Mouse (Mus musculus): Measurements from ENCODE around the gene Sh2d1b1.
"Not testable (repeated sequence)": the region's sequence is repeated elsewhere in the genome, so short reads cannot be mapped to it uniquely, and the experiment has no call there.

DNA sequence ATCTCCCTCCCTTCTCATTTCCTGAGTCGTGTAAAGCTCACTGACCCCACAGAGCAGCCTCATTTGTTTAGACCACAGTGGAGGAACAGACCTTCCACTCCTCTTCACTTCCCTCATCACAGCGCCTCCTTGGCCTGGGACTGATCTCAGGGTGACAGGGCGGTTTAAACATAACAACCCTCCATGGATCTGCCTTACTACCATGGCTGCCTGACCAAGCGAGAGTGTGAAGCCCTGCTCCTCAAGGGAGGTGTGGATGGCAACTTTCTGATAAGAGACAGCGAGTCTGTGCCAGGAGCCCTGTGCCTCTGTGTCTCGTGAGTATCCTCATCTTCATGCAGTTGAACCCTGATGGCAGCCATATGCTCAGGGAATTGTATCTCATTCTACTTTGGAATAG is 44.4 kb upstream of the Sh2d1b1 start, which contains the start of gene Sh2d1b2:
- not testable (repeated sequence) for TF ChIP-seq CTCF (IDR thresholded peaks at IDR 0.05; ENCODE audit: borderline replicate concordance, extremely low read depth, insufficient read depth, insufficient read length); POLR2A (IDR thresholded peaks at IDR 0.05; ENCODE audit: borderline replicate concordance, extremely low read depth, insufficient read depth, insufficient read length, poor library complexity, severe bottlenecking)

Data from brain, embryonic 14.5 days (tissue).